In the genomic region with DNA sequence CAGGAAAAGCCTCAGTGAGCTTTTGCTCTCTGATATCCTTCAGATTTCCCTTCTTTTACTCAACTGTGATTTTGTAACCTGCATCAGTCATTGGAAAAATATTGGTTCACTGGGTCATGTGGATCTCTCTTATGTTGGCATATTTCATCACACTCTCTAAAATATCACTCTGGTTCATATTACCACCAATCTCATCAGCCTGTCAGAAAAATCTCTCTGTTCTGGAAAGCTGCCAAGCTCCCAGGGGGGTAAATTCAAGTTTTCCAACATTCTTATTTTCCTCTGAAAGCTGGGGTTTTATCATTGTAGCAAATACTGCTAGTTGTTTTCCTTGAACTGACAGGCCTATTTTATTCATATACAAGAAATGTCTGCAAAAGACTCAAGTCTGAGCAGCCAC, we compare ENCODE assay signal across 28 mouse cellular contexts. TPM values are rescaled to one million over a fixed set of nuclear protein-coding genes. Genes with fewer than 3 reads are reported as not detected.
DNase-seq lines count a peak whose midpoint lies in the region; ATAC-seq and TF ChIP-seq lines count a peak whose summit lies in the region.
"Had no signal": no experiment of that assay in that cellular context is flagged by ENCODE, and none has a peak within 500 bp of the region (broad histone marks: within the 10 kb centered on the region; RNA-seq: fewer than 3 reads in every experiment).

No protein-coding gene starts in this region.

- H3K36me3 ChIP-seq in lung, embryonic 14.5 days (ENCODE audit: insufficient read depth) = no peaks in the 10 kb centered on the region
- H3K36me3 ChIP-seq in embryonic facial prominence, embryonic 13.5 days = no peaks in the 10 kb centered on the region
- H3K36me3 ChIP-seq in myocyte (ENCODE audit: control insufficient read depth, insufficient read depth) = no peaks in the 10 kb centered on the region
- H3K36me3 ChIP-seq: forebrain, embryonic 12.5 days; forebrain, embryonic 15.5 days; G1E; heart, embryonic 10.5 days; heart, embryonic 13.5 days had no signal

- no peak for TF ChIP-seq POLR2A in myocyte (IDR thresholded peaks at IDR 0.05; ENCODE audit: insufficient read length, low read depth)

- no peaks in the 10 kb centered on the region for H3K9me3 ChIP-seq in lung, embryonic 14.5 days (ENCODE audit: low read depth, low read length)
- H3K9me3 ChIP-seq in embryonic facial prominence, embryonic 13.5 days = no peaks in the 10 kb centered on the region
- H3K9me3 ChIP-seq: forebrain, embryonic 12.5 days; forebrain, embryonic 15.5 days; G1E; heart, embryonic 10.5 days; heart, embryonic 13.5 days had no signal

- TF ChIP-seq CTCF in lung, embryonic 14.5 days (IDR thresholded peaks at IDR 0.05; ENCODE audit: low read depth) = no peak

- H3K79me2 ChIP-seq in myocyte (ENCODE audit: control insufficient read depth, insufficient read depth) = no peaks in the 10 kb centered on the region

- H3ac ChIP-seq in myocyte (ENCODE audit: control insufficient read depth, insufficient read length) = no peak overlapping the region

- H3K4me3 ChIP-seq in lung, embryonic 14.5 days (ENCODE audit: low read depth, low read length) = no peak overlapping the region
- no peak overlapping the region for H3K4me3 ChIP-seq in embryonic facial prominence, embryonic 13.5 days
- no peak overlapping the region for H3K4me3 ChIP-seq in myocyte
- H3K4me3 ChIP-seq: forebrain, embryonic 12.5 days; forebrain, embryonic 15.5 days; heart, adult 2 months; heart, embryonic 10.5 days; heart, embryonic 13.5 days had no signal

- no peak overlapping the region for H3K9ac ChIP-seq in lung, embryonic 14.5 days
- H3K9ac ChIP-seq in embryonic facial prominence, embryonic 13.5 days = no peak overlapping the region
- H3K9ac ChIP-seq: forebrain, embryonic 12.5 days; forebrain, embryonic 15.5 days; heart, embryonic 13.5 days; hindbrain, embryonic 14.5 days had no signal

- H3K4me2 ChIP-seq in lung, embryonic 14.5 days = no peak overlapping the region
- no peak overlapping the region for H3K4me2 ChIP-seq in embryonic facial prominence, embryonic 13.5 days
- H3K4me2 ChIP-seq in myocyte (ENCODE audit: low read depth) = no peak overlapping the region
- H3K4me2 ChIP-seq: forebrain, embryonic 12.5 days; forebrain, embryonic 15.5 days; heart, embryonic 13.5 days; hindbrain, embryonic 14.5 days had no signal

- DNase-seq in adrenal gland, adult 2 months = peak; percentile 25
- no peak for DNase-seq in adrenal gland, postnatal 25 days
- DNase-seq in lung, embryonic 14.5 days = peak; percentile 50
- no peak for DNase-seq in lung, postnatal 14 days
- no peak for DNase-seq in cerebellum, adult 11 months
- no peak for DNase-seq in thymus, postnatal 0 days (ENCODE audit: low spot score)
- DNase-seq: adrenal gland, postnatal 10 days; B cell, adult 2 months; cerebellum, adult 18-20 months; cerebellum, adult 9-10 months; cerebellum, postnatal 14 days; gastrocnemius, postnatal 10 days; gastrocnemius, postnatal 36 days; heart, adult 2 months; heart, postnatal 14 days; heart, postnatal 4 days had no signal

- no peak overlapping the region for H3K27ac ChIP-seq in lung, embryonic 14.5 days (ENCODE audit: low read depth)
- H3K27ac ChIP-seq in embryonic facial prominence, embryonic 13.5 days = 0 out of 2 replicates have a peak overlapping the region, but pooled peaks have one; percentile 33
- H3K27ac ChIP-seq: forebrain, embryonic 12.5 days; forebrain, embryonic 15.5 days; heart, adult 2 months; heart, embryonic 10.5 days; heart, embryonic 13.5 days; hindbrain, embryonic 14.5 days; hindbrain, postnatal 0 days had no signal

- H3K4me1 ChIP-seq in lung, embryonic 14.5 days (ENCODE audit: insufficient read depth) = no peaks in the 10 kb centered on the region
- H3K4me1 ChIP-seq in embryonic facial prominence, embryonic 13.5 days = peaks cover 7% of the 10 kb centered on the region; the same call in 1 of the 2 replicates
- H3K4me1 ChIP-seq: forebrain, embryonic 12.5 days; forebrain, embryonic 15.5 days; heart, embryonic 10.5 days had no signal

- H3K27me3 ChIP-seq in lung, embryonic 14.5 days (ENCODE audit: insufficient read depth, low read length) = no peaks in the 10 kb centered on the region
- H3K27me3 ChIP-seq in embryonic facial prominence, embryonic 13.5 days = no peaks in the 10 kb centered on the region
- no peaks in the 10 kb centered on the region for H3K27me3 ChIP-seq in myocyte (ENCODE audit: control insufficient read depth, insufficient read depth, insufficient read length)
- H3K27me3 ChIP-seq: CH12.LX; forebrain, embryonic 12.5 days; forebrain, embryonic 15.5 days; heart, embryonic 13.5 days had no signal

- ATAC-seq in lung, embryonic 14.5 days (ENCODE audit: insufficient read depth) = no peak
- no peak for ATAC-seq in embryonic facial prominence, embryonic 13.5 days (ENCODE audit: insufficient number of reproducible peaks, insufficient read depth, low FRiP score, low TSS enrichment, low read depth)
- ATAC-seq: forebrain, embryonic 15.5 days; hindbrain, postnatal 0 days; inflammation-experienced regulatory T-cells, adult 6 months; intestine, embryonic 16.5 days had no signal

TF ChIP-seq in myocyte, 11 proteins besides CTCF, POLR2A, EP300 and RAD21:
- TF ChIP-seq SRF (IDR thresholded peaks at IDR 0.05; ENCODE audit: control insufficient read depth, insufficient read length, low read depth) = no peak
- TF ChIP-seq TCF12 (IDR thresholded peaks at IDR 0.05; ENCODE audit: insufficient read depth, poor library complexity, severe bottlenecking) = no peak
- peak; percentile 49; the same call in 1 of the 2 replicates for TF ChIP-seq CEBPB (IDR thresholded peaks at IDR 0.05; ENCODE audit: insufficient read depth, poor library complexity, severe bottlenecking)
- TF ChIP-seq MAX (IDR thresholded peaks at IDR 0.05; ENCODE audit: low read depth) = no peak
- no peak for TF ChIP-seq MYOD1 (IDR thresholded peaks at IDR 0.05; ENCODE audit: control insufficient read depth in 1 of 3, insufficient read length in 2 of 3, low read depth in 2 of 3)

RNA-seq across cellular contexts. Expression of a gene that starts 22.9 kb away (rescaled TPM):
- 10 to 100 TPM; 25.5 to 26.6 TPM for total RNA-seq in adrenal gland, adult 2 months (2021)
- polyA plus RNA-seq in adrenal gland, adult 2 months (2012; rRNA removed) = 3.3 and 4.1 TPM in 2 replicates
- total RNA-seq in adrenal gland, postnatal 25 days (2021) = 23.8 and 27.4 TPM in 2 replicates
- polyA plus RNA-seq in lung, embryonic 14.5 days (2014; fragmentation: Nextera tagmentation; extraction: Ambion mirVana) = 57.0 and 60.1 TPM in 2 replicates
- polyA plus RNA-seq in embryonic facial prominence, embryonic 13.5 days (2015; fragmentation: Nextera tagmentation; extraction: Ambion mirVana) = 58.5 and 62.2 TPM in 2 replicates
- 2.3 TPM for polyA plus RNA-seq in myocyte (2012; fragmentation: generic; extraction: Trizol)
- 16.1 and 16.9 TPM in 2 replicates for polyA plus RNA-seq in thymus, postnatal 0 days (2015; fragmentation: Nextera tagmentation; extraction: Ambion mirVana)

Comparison
In these comparisons a context has a peak if more than half of its experiments do, and no peak if none do; other contexts are left out.
1. DNase-seq: peak in adrenal gland, adult 2 months (single experiment) and lung, embryonic 14.5 days (single experiment); none in adrenal gland, postnatal 25 days (single experiment), lung, postnatal 14 days (single experiment), cerebellum, adult 11 months (single experiment) and thymus, postnatal 0 days (single experiment).